Mouse (Mus musculus) liver, embryonic 14.5 days (tissue): ENCODE results near the gene Lrrc4b. TPM values are rescaled to one million over a fixed set of nuclear protein-coding genes. Genes with fewer than 3 reads are reported as not detected.

Experiments
- ATAC-seq: fragments of 200-750 bp; cut with Nextera tagmentation; 2 replicates; pipeline ENCODE4 v1.8.0; 2017; ENCODE audit warnings: moderate number of reproducible peaks, mild to moderate bottlenecking, moderate library complexity; ENCODE audit not compliant: insufficient read depth
- DNase-seq, 3 experiments: peaks; one replicate each; pipeline ENCODE4 v3.0.0-alpha.2; 2012 to 2013; ENCODE audit warnings: low read depth in 3 of 3, low spot score in 3 of 3
- H3K27ac ChIP-seq: fragments of 300-500 bp; sonication (generic); 2 replicates; pipeline ENCODE4 v1.5.1; 2014; ENCODE audit warnings: moderate library complexity, mild to moderate bottlenecking, control low read depth, inconsistent platforms
- H3K27me3 ChIP-seq: fragments of 300-500 bp; sonication (generic); 2 replicates; pipeline ENCODE4 v1.6.1; 2014; ENCODE audit warnings: mild to moderate bottlenecking, low read length, moderate library complexity; ENCODE audit not compliant: control insufficient read depth, insufficient read depth
- H3K36me3 ChIP-seq: fragments of 300-500 bp; sonication (generic); replicated peaks from 2 replicates; pipeline ENCODE4 v1.6.1; 2014; ENCODE audit warnings: low read depth; ENCODE audit not compliant: control insufficient read depth, insufficient read depth
- H3K4me1 ChIP-seq, 2 experiments: fragments of 200-500 bp in 1 of 2; fragments of 300-500 bp in 1 of 2; sonication (generic) in 1 of 2; replicated peaks; 2 replicates each; pipeline ENCODE4 v1.6.1; 2012 to 2014; ENCODE audit warnings: antibody characterized with exemption in 1 of 2, inconsistent platforms in 1 of 2, low read length in 1 of 2; ENCODE audit not compliant: control insufficient read depth in 2 of 2, insufficient read depth in 2 of 2
- H3K4me2 ChIP-seq: fragments of 300-500 bp; sonication (generic); 2 replicates; pipeline ENCODE4 v1.6.1; 2014; ENCODE audit warnings: low read depth, mild to moderate bottlenecking, control low read depth, moderate library complexity
- H3K4me3 ChIP-seq, 2 experiments: fragments of 200-500 bp in 1 of 2; fragments of 300-500 bp in 1 of 2; sonication (generic) in 1 of 2; 2 replicates each; pipeline ENCODE4 v1.5.1; 2012 to 2014; ENCODE audit warnings: low read depth in 2 of 2, low read length in 2 of 2, mild to moderate bottlenecking in 2 of 2, control low read depth in 1 of 2, inconsistent platforms in 1 of 2, moderate library complexity in 1 of 2; ENCODE audit not compliant: insufficient read depth in 1 of 2
- H3K9ac ChIP-seq: fragments of 300-500 bp; sonication (generic); replicated peaks from 2 replicates; pipeline ENCODE4 v1.6.1; 2014; ENCODE audit warnings: mild to moderate bottlenecking, control low read depth, moderate library complexity
- H3K9me3 ChIP-seq: fragments of 300-500 bp; sonication (generic); 2 replicates; pipeline ENCODE4 v1.6.1; 2016; ENCODE audit warnings: low read length, mixed read lengths; ENCODE audit not compliant: control insufficient read depth
- CTCF ChIP-seq: IDR thresholded peaks from 2 replicates; pipeline ENCODE4 v1.5.1; 2016; ENCODE audit warnings: antibody characterized with exemption, low read depth, control low read depth
- EP300 ChIP-seq: IDR thresholded peaks from 2 replicates; pipeline ENCODE4 v1.6.1; 2016; ENCODE audit warnings: antibody characterized with exemption, low read depth
- WGBS: fragments of 180-500 bp; shearing (Covaris S2); extraction: QIAGEN DNeasy Blood & Tissue Kit; methylation state at CpG from one replicate; pipeline ENCODE4 v1.1.7; 2014; ENCODE audit not compliant: insufficient replicate concordance; 5-methylcytosine and 5-hydroxymethylcytosine counted together
- polyA plus RNA-seq, 2 experiments: library from polyadenylated mRNA; depleted of rRNA in 1 of 2; stranded (reverse) in 1 of 2; unstranded in 1 of 2; fragments of >200 nt; fragmentation: Nextera tagmentation in 1 of 2; extraction: Ambion mirVana in 1 of 2; gene quantifications; 2 replicates each; pipeline versions ENCODE4 v1.2.1 to v1.2.3; 2012 to 2014

Lrrc4b gene
- polyA plus RNA-seq, 2 experiments: 0.02 TPM; not detected in 1

DNA sequence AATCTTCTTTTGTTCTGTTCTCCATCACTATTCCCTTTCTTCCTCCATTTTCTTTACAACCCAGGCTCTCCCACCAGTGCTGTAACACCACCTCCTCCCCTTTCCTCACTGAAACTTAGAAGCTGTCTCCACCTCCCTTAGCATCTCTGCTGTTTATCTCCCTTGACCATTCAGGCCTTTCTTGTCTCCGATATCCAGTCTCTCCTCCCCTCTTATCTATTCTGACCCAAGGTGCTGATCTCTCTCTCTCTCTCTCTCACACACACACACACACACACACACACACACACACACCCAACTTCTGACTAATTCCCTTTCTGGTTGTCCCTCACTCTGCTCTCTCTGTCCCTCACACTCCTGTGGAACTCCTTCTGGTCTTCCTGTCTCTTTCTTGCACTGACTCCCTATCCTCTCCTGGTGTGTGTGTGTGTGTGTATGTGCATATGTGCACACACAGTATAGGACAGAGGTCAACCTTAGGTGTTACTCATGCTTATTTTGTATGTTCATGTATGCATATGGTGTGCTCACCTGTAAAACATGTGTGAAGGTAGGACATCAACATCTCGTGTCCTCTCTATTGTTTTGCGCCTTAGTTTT, 54.1 kb downstream of the Lrrc4b start:
- H3K27me3 ChIP-seq: peaks cover 32% of the 10 kb centered on the region
- DNase-seq: peak; percentile 82 to 86 (median 82)
- 40% methylated on average over 3 of the region's 3 CpGs for WGBS
- peak overlapping the region; percentile 69 for H3K4me2 ChIP-seq
- H3K4me3 ChIP-seq: peak overlapping the region; percentile 1 to 5; a peak in 2 of 4 replicates
- peaks cover 34 to 56% of the 10 kb centered on the region in 2 experiments for H3K4me1 ChIP-seq
- peak; percentile 93 for ATAC-seq
- no peaks in the 10 kb centered on the region for H3K9me3 ChIP-seq
- no peaks in the 10 kb centered on the region for H3K36me3 ChIP-seq
- peak overlapping the region; percentile 64 for H3K9ac ChIP-seq
- TF ChIP-seq EP300: peak; percentile 98
- no peak for TF ChIP-seq CTCF
- peak overlapping the region; percentile 90 for H3K27ac ChIP-seq

DNA sequence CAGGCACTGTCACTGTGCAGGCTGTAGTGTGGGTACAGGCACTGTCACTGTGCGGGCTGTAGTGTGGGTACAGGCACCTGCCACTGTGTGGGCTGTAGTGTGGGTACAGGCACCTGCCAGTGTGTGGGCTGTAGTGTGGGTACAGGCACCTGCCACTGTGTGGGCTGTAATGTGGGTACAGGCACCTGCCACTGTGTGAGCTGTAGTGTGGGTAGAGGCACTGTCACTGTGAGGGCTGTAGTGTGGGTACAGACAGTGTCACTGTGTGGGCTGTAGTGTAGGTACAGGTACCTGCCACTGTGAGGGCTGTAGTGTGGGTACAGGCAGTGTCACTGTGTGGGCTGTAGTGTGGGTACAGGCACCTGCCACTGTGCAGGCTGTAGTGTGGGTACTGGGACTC, 55.3 kb downstream of the Lrrc4b start:
- Histone ChIP-seq H3K27ac (peak overlapping the region; percentile 67), H3K36me3 (no peaks in the 10 kb centered on the region), H3K9ac (no peak overlapping the region; the same call in 1 of the 2 replicates), H3K27me3 (peaks cover 22% of the 10 kb centered on the region), H3K9me3 (no peaks in the 10 kb centered on the region), H3K4me2 (no peak overlapping the region), H3K4me1 (peaks cover 30 to 47% of the 10 kb centered on the region in 2 experiments), H3K4me3 (no peak overlapping the region)
- WGBS: 100% methylated on average over 1 of the region's 1 CpGs
- DNase-seq: no peak
- no peak for ATAC-seq
- TF ChIP-seq EP300: no peak
- no peak for TF ChIP-seq CTCF

GRCm38 (mm10) chr7:44484841-44485571, 56.2 kb downstream of the Lrrc4b start:
- H3K36me3 ChIP-seq: peaks cover 3% of the 10 kb centered on the region; the same call in 1 of the 2 replicates
- peaks cover 30 to 40% of the 10 kb centered on the region in 2 experiments for H3K4me1 ChIP-seq
- peaks cover 15% of the 10 kb centered on the region for H3K27me3 ChIP-seq
- no peak overlapping the region for H3K4me2 ChIP-seq
- no peaks in the 10 kb centered on the region for H3K9me3 ChIP-seq
- 33% methylated on average over 5 of the region's 5 CpGs for WGBS
- DNase-seq (peak; percentile 62 to 70 (median 65)), ATAC-seq (0 out of 2 replicates have a peak, but pooled peaks have one; percentile 14)
- H3K27ac ChIP-seq: peak overlapping the region; percentile 67
- no peak overlapping the region for H3K9ac ChIP-seq
- H3K4me3 ChIP-seq: no peak overlapping the region
- TF ChIP-seq EP300 (no peak), CTCF (peak; percentile 100)

DNA sequence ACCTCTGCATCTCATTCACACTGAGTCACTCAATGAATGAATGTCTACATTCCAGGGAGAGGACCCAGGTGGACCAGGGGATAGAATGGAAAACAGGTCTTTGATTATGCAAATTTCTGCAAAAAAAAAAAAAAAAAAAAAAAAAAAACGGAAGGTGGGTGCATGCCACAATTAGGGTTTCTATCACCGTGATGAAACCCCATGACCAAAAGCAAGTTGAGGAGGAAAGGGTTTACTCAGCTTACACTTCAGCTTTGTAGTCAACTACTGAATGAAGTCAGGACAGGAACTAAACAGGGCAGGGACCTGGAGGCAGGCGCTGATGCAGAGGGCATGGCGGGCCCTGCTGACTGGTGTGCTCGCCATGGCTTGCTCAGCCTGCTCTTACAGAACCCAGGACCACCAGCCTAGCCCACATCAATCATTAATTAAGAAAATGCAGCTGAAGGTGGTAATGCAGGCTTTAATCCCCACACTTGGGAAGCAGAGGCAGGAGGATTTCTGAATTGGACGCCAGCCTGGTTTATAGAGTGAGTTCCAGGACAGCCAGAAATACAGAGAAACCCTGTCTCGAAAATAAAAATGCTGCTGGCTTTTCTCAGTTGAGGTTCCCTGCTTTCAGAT, 56.9 kb downstream of the Lrrc4b start:
- Histone ChIP-seq H3K9me3 (no peaks in the 10 kb centered on the region), H3K4me2 (no peak overlapping the region), H3K27ac (no peak overlapping the region), H3K9ac (no peak overlapping the region), H3K27me3 (peaks cover 9% of the 10 kb centered on the region), H3K4me1 (peaks cover 23 to 34% of the 10 kb centered on the region in 2 experiments), H3K4me3 (no peak overlapping the region), H3K36me3 (peaks cover 4% of the 10 kb centered on the region; the same call in 1 of the 2 replicates)
- no peak for ATAC-seq
- TF ChIP-seq EP300: no peak
- no peak for DNase-seq
- 65% methylated on average over 7 of the region's 7 CpGs for WGBS
